Mouse (Mus musculus) midbrain, embryonic 13.5 days (tissue): ENCODE measurements around the gene Bcar3. TPM values are rescaled to one million over a fixed set of nuclear protein-coding genes. Genes with fewer than 3 reads are reported as not detected.
"Not testable (repeated sequence)": the region's sequence is repeated elsewhere in the genome, so short reads cannot be mapped to it uniquely, and the experiment has no call there.

Experiments used
- ATAC-seq: fragments of 200-750 bp; cut with Nextera tagmentation; 2 replicates; pipeline ENCODE4 v1.8.0; 2017; ENCODE audit warnings: mild to moderate bottlenecking, moderate TSS enrichment, moderate library complexity
- H3K27ac ChIP-seq: fragments of 300-500 bp; sonication (generic); 2 replicates; pipeline ENCODE4 v1.5.1; 2015; ENCODE audit warnings: inconsistent platforms, mild to moderate bottlenecking, moderate library complexity
- H3K27me3 ChIP-seq: fragments of 300-500 bp; sonication (generic); 2 replicates; pipeline ENCODE4 v1.6.1; 2015; ENCODE audit warnings: mild to moderate bottlenecking, inconsistent platforms
- H3K36me3 ChIP-seq: fragments of 300-500 bp; sonication (generic); 2 replicates; pipeline ENCODE4 v1.6.1; 2015; ENCODE audit warnings: mild to moderate bottlenecking, inconsistent platforms
- H3K4me1 ChIP-seq: fragments of 300-500 bp; sonication (generic); replicated peaks from 2 replicates; pipeline ENCODE4 v1.6.1; 2015; ENCODE audit warnings: inconsistent platforms
- H3K4me2 ChIP-seq: fragments of 300-500 bp; sonication (generic); replicated peaks from 2 replicates; pipeline ENCODE4 v1.6.1; 2015; ENCODE audit warnings: moderate library complexity, mild to moderate bottlenecking, inconsistent platforms
- H3K4me3 ChIP-seq: fragments of 300-500 bp; sonication (generic); replicated peaks from 2 replicates; pipeline ENCODE4 v1.5.1; 2015; ENCODE audit warnings: mild to moderate bottlenecking, inconsistent platforms
- H3K9ac ChIP-seq: fragments of 300-500 bp; sonication (generic); replicated peaks from 2 replicates; pipeline ENCODE4 v1.6.1; 2015; ENCODE audit warnings: mild to moderate bottlenecking, inconsistent platforms
- H3K9me3 ChIP-seq: fragments of 300-500 bp; sonication (generic); 2 replicates; pipeline ENCODE4 v1.6.1; 2016; ENCODE audit warnings: mild to moderate bottlenecking, inconsistent platforms
- WGBS: fragments of 180-500 bp; shearing (Covaris S2); methylation state at CpG from one replicate; pipeline ENCODE4 v1.1.7; 2015; 5-methylcytosine and 5-hydroxymethylcytosine counted together
- polyA plus RNA-seq: library from polyadenylated mRNA; unstranded; fragments of >200 nt; fragmentation: Nextera tagmentation; extraction: Ambion mirVana; gene quantifications from 2 replicates; pipeline ENCODE4 v1.2.1, GENCODE M21; 2015

The Bcar3 gene
- polyA plus RNA-seq, 1 experiment from 2014 or later, result 8.0 TPM

GRCm38 (mm10) chr3:122376011-122376410 is 82.1 kb downstream of the Bcar3 start:
- no peak overlapping the region for H3K9ac ChIP-seq
- H3K27ac ChIP-seq, result no peak overlapping the region
- ATAC-seq, result 0 out of 2 replicates have a peak, but pooled peaks have one; percentile 9
- H3K4me3 ChIP-seq, result no peak overlapping the region
- H3K4me2 ChIP-seq, result no peak overlapping the region
- H3K4me1 ChIP-seq, result peaks cover 19% of the 10 kb centered on the region
- H3K36me3 ChIP-seq, result no peaks in the 10 kb centered on the region
- H3K27me3 ChIP-seq, result no peaks in the 10 kb centered on the region
- no peaks in the 10 kb centered on the region for H3K9me3 ChIP-seq

- Histone ChIP-seq H3K27me3 (no peaks in the 10 kb centered on the region), H3K4me1 (peaks cover 19% of the 10 kb centered on the region), H3K4me3 (no peak overlapping the region), H3K36me3 (no peaks in the 10 kb centered on the region), H3K27ac (peak overlapping the region; percentile 11; the same call in 1 of the 2 replicates), H3K9me3 (no peaks in the 10 kb centered on the region), H3K9ac (no peak overlapping the region), H3K4me2 (no peak overlapping the region)
- ATAC-seq, result peak; percentile 31; the same call in 1 of the 2 replicates
- WGBS, result 4% methylated on average over 10 of the region's 10 CpGs
These were observed 82.5 kb downstream of the Bcar3 start for GRCm38 (mm10) chr3:122376412-122376831.

- peak overlapping the region; percentile 11; the same call in 1 of the 2 replicates for H3K27ac ChIP-seq
- H3K27me3 ChIP-seq, result no peaks in the 10 kb centered on the region
- H3K36me3 ChIP-seq, result no peaks in the 10 kb centered on the region
- peak; percentile 55 for ATAC-seq
- WGBS, result 25% methylated on average over 8 of the region's 8 CpGs
- H3K4me2 ChIP-seq, result no peak overlapping the region
- H3K4me3 ChIP-seq, result no peak overlapping the region
- no peaks in the 10 kb centered on the region for H3K9me3 ChIP-seq
- no peak overlapping the region for H3K9ac ChIP-seq
- H3K4me1 ChIP-seq, result peaks cover 19% of the 10 kb centered on the region
These were observed 83.0 kb downstream of the Bcar3 start for GRCm38 (mm10) chr3:122376841-122377464.

- H3K4me1 ChIP-seq, result peaks cover 19% of the 10 kb centered on the region
- H3K36me3 ChIP-seq, result no peaks in the 10 kb centered on the region
- no peak for ATAC-seq
- no peak overlapping the region for H3K9ac ChIP-seq
- no peaks in the 10 kb centered on the region for H3K27me3 ChIP-seq
- H3K4me2 ChIP-seq, result no peak overlapping the region
- WGBS, result 85% methylated on average over 6 of the region's 6 CpGs
- H3K4me3 ChIP-seq, result no peak overlapping the region
- no peak overlapping the region for H3K27ac ChIP-seq
- no peaks in the 10 kb centered on the region for H3K9me3 ChIP-seq
These were observed 84.7 kb downstream of the Bcar3 start for GRCm38 (mm10) chr3:122378634-122379033.

- no peak for ATAC-seq
- no peak overlapping the region for H3K4me3 ChIP-seq
- 85% methylated on average over 5 of the region's 5 CpGs for WGBS
- no peaks in the 10 kb centered on the region for H3K27me3 ChIP-seq
- peaks cover 16% of the 10 kb centered on the region for H3K4me1 ChIP-seq
- H3K27ac ChIP-seq, result no peak overlapping the region
- no peaks in the 10 kb centered on the region for H3K36me3 ChIP-seq
- H3K9ac ChIP-seq, result no peak overlapping the region
- no peak overlapping the region for H3K4me2 ChIP-seq
- H3K9me3 ChIP-seq, result no peaks in the 10 kb centered on the region
These were observed 86.8 kb downstream of the Bcar3 start for GRCm38 (mm10) chr3:122380776-122381175.

- no peak overlapping the region for H3K4me3 ChIP-seq
- no peak overlapping the region for H3K9ac ChIP-seq
- H3K36me3 ChIP-seq, result no peaks in the 10 kb centered on the region
- H3K4me1 ChIP-seq, result peaks cover 8% of the 10 kb centered on the region
- H3K27ac ChIP-seq, result no peak overlapping the region
- no peak overlapping the region for H3K4me2 ChIP-seq
- H3K27me3 ChIP-seq, result no peaks in the 10 kb centered on the region
- no peaks in the 10 kb centered on the region for H3K9me3 ChIP-seq
- 95% methylated on average over 3 of the region's 3 CpGs for WGBS
- no peak for ATAC-seq
These were observed 87.7 kb downstream of the Bcar3 start for GRCm38 (mm10) chr3:122381591-122381990.

- H3K9me3 ChIP-seq, result no peaks in the 10 kb centered on the region
- no peaks in the 10 kb centered on the region for H3K36me3 ChIP-seq
- no peak overlapping the region for H3K4me3 ChIP-seq
- H3K27me3 ChIP-seq, result no peaks in the 10 kb centered on the region
- no peaks in the 10 kb centered on the region for H3K4me1 ChIP-seq
- no peak overlapping the region for H3K4me2 ChIP-seq
- H3K9ac ChIP-seq, result no peak overlapping the region
- ATAC-seq, result no peak
- WGBS, result 93% methylated on average over 5 of the region's 5 CpGs
- no peak overlapping the region for H3K27ac ChIP-seq
These were observed 92.5 kb downstream of the Bcar3 start for GRCm38 (mm10) chr3:122386444-122386843.

GRCm38 (mm10) chr3:122387771-122388170 is 93.8 kb downstream of the Bcar3 start:
- H3K27me3 ChIP-seq, result no peaks in the 10 kb centered on the region
- no peaks in the 10 kb centered on the region for H3K9me3 ChIP-seq
- H3K4me3 ChIP-seq, result no peak overlapping the region
- no peaks in the 10 kb centered on the region for H3K4me1 ChIP-seq
- H3K36me3 ChIP-seq, result no peaks in the 10 kb centered on the region
- ATAC-seq, result no peak
- no peak overlapping the region for H3K9ac ChIP-seq
- H3K4me2 ChIP-seq, result no peak overlapping the region
- 87% methylated on average over 3 of the region's 3 CpGs for WGBS
- H3K27ac ChIP-seq, result no peak overlapping the region

GRCm38 (mm10) chr3:122389972-122390371 is 96.0 kb downstream of the Bcar3 start:
- H3K36me3 ChIP-seq, result no peaks in the 10 kb centered on the region
- H3K4me2 ChIP-seq, result no peak overlapping the region
- no peaks in the 10 kb centered on the region for H3K9me3 ChIP-seq
- no peak overlapping the region for H3K4me3 ChIP-seq
- no peaks in the 10 kb centered on the region for H3K4me1 ChIP-seq
- no peak for ATAC-seq
- H3K27ac ChIP-seq, result no peak overlapping the region
- 89% methylated on average over 5 of the region's 5 CpGs for WGBS
- no peak overlapping the region for H3K9ac ChIP-seq
- H3K27me3 ChIP-seq, result no peaks in the 10 kb centered on the region

- Histone ChIP-seq H3K4me1 (no peaks in the 10 kb centered on the region), H3K27me3 (no peaks in the 10 kb centered on the region), H3K9ac (no peak overlapping the region), H3K4me2 (no peak overlapping the region), H3K36me3 (no peaks in the 10 kb centered on the region), H3K9me3 (no peaks in the 10 kb centered on the region), H3K27ac (no peak overlapping the region), H3K4me3 (no peak overlapping the region)
- no peak for ATAC-seq
- 91% methylated on average over 2 of the region's 2 CpGs for WGBS
These were observed 97.2 kb downstream of the Bcar3 start for GRCm38 (mm10) chr3:122391098-122391497.

GRCm38 (mm10) chr3:122391816-122392215 is 97.9 kb downstream of the Bcar3 start:
- H3K9ac ChIP-seq, result no peak overlapping the region
- no peak overlapping the region for H3K4me3 ChIP-seq
- no peak for ATAC-seq
- H3K27me3 ChIP-seq, result no peaks in the 10 kb centered on the region
- 74% methylated on average over 12 of the region's 12 CpGs for WGBS
- no peaks in the 10 kb centered on the region for H3K4me1 ChIP-seq
- H3K36me3 ChIP-seq, result no peaks in the 10 kb centered on the region
- H3K27ac ChIP-seq, result no peak overlapping the region
- no peak overlapping the region for H3K4me2 ChIP-seq
- no peaks in the 10 kb centered on the region for H3K9me3 ChIP-seq

GRCm38 (mm10) chr3:122393411-122393810 is 99.5 kb downstream of the Bcar3 start:
- not testable (repeated sequence) for H3K4me3 ChIP-seq, H3K4me1 ChIP-seq, ATAC-seq, H3K27ac ChIP-seq, H3K4me2 ChIP-seq, H3K36me3 ChIP-seq, H3K9ac ChIP-seq, H3K27me3 ChIP-seq, H3K9me3 ChIP-seq
- WGBS, result 64% methylated on average over 4 of the region's 4 CpGs

GRCm38 (mm10) chr3:122393836-122394374 is 100.0 kb downstream of the Bcar3 start:
- H3K9me3 ChIP-seq, result no peaks in the 10 kb centered on the region
- 95% methylated on average over 12 of the region's 12 CpGs for WGBS
- H3K27me3 ChIP-seq, result no peaks in the 10 kb centered on the region
- no peak overlapping the region for H3K9ac ChIP-seq
- no peaks in the 10 kb centered on the region for H3K36me3 ChIP-seq
- no peak overlapping the region for H3K4me2 ChIP-seq
- H3K4me3 ChIP-seq, result no peak overlapping the region
- no peak overlapping the region for H3K27ac ChIP-seq
- no peak for ATAC-seq
- no peaks in the 10 kb centered on the region for H3K4me1 ChIP-seq
